Mouse (Mus musculus) adrenal gland, adult (tissue): Measurements from ENCODE around the gene Tmem218.
A peak's percentile ranks its signal among the peaks of the same experiment; 100 is the strongest.

Experiments used
- DNase-seq, 2 experiments: peaks; one replicate each; pipeline ENCODE4 v3.0.0; 2022 to 2023; ENCODE audit warnings: low spot score in 1 of 2; ENCODE audit not compliant: inconsistent age in 2 of 2

Tmem218 gene

GRCm38 (mm10) chr9:37230486-37231195 lies 22.6 kb downstream of the Tmem218 start:
- no peak for DNase-seq

- peak; percentile 30 to 38 for DNase-seq
These were observed 24.5 kb downstream of the Tmem218 start for GRCm38 (mm10) chr9:37232201-37233195.

DNA sequence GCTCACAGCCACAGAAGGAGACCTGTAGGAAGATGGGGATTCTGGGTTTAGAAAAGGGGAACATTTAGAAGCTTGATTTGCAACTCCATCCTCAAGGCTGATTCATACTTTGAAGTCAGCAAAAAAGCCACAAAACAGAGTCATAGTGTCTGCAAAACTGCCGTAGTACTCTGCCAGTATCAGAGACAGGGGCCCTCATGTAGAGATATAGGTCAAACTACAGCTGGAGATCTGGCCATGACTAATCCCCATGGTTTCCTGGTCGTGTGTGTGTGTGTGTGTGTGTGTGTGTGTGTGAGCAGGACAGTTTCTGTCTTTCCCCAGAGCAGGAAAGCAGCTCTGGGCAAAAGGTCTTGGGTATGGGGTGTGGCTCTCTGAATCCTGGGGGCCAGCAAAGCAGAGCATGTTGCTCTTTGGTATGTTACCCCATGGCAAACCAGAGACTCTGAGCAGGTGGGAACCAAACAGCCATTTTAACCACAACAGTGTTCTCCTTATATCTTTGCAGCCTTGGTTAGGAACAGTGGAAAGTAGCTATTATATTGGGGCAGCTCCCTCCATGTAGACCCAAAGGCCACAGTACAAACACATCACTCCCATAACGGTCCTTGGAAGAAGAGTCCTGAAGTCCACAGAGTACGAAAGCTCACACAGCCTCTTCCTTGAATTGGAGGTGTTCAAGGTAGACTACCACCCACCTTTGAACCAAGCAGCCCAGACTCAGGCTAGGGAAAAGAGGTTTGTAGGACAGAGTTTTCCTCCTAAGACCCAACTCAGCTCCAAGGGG lies 28.1 kb downstream of the Tmem218 start:
- DNase-seq, result peak; percentile 57 to 69

DNA sequence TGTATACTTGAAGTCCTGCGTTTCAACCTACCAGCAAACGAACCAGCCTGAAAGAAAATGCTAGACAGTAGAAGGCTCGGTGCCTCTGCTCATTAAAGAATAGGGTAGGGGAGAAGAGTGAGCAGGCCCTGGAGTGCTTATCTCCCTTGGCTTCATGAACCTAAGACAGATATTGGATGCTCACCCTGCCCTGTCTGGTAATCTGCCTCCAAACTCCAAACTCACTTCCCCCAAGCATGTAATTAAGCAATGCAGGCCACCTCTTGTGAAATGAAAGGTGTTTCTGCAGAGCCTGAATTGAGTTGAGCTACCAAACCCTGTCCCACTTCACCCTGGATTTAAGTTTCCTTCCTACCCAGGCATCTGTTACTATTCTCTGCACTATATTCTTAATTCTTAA lies 34.7 kb downstream of the Tmem218 start:
- DNase-seq, result no peak

GRCm38 (mm10) chr9:37244600-37244999 lies 36.6 kb downstream of the Tmem218 start:
- no peak for DNase-seq

GRCm38 (mm10) chr9:37245404-37245803 lies 37.4 kb downstream of the Tmem218 start:
- DNase-seq, result no peak

- DNase-seq, result peak in 1 of 2 experiments; percentile 13
These were observed 37.8 kb downstream of the Tmem218 start for GRCm38 (mm10) chr9:37245810-37246209.

GRCm38 (mm10) chr9:37247429-37247828 lies 39.4 kb downstream of the Tmem218 start:
- DNase-seq, result peak in 1 of 2 experiments; percentile 56

- peak in 1 of 2 experiments; percentile 21 for DNase-seq
These were observed 40.4 kb downstream of the Tmem218 start for GRCm38 (mm10) chr9:37248381-37248906.

DNA sequence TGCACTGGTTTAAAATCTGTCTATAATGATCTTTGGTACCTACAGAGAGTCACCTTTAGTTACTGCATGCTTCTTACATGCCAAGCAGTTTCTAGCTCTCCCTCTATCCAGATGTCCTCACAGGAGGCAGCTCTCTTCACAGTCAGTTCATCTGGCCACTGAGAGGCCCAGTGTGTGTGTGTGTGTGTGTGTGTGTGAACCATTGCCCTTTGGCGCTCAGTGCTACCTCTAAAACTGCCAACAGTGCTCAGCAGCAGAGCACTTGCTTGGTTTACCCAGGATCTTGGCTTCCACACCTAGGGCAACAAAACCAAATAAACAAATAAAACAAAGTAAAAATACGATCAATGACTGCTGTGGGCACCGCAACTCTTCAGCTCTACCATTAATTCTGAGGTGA lies 42.0 kb downstream of the Tmem218 start:
- peak in 1 of 2 experiments; percentile 14 for DNase-seq

DNA sequence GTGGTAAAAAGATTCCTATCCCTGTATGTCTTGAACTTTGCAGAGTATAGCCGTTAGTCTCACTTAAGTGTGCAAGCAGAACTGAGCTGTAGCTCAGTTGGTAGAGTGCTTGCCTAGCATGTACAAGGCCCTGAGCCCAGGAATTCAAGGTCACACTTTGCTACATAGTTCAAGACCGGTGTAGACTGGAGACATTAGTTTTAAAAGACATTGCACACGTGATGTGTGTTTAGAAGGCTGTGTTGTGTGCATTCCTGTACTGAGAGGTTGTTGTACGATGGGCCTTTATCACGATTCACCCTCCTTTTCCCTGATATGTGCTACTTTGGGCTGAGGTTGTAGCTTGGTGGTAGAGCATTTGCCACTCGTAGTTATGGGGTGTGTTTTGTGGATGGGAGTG lies 42.6 kb downstream of the Tmem218 start:
- peak in 1 of 2 experiments; percentile 53 for DNase-seq

- peak; percentile 54 to 82 for DNase-seq
These were observed 46.6 kb downstream of the Tmem218 start for GRCm38 (mm10) chr9:37254531-37255110.

DNA sequence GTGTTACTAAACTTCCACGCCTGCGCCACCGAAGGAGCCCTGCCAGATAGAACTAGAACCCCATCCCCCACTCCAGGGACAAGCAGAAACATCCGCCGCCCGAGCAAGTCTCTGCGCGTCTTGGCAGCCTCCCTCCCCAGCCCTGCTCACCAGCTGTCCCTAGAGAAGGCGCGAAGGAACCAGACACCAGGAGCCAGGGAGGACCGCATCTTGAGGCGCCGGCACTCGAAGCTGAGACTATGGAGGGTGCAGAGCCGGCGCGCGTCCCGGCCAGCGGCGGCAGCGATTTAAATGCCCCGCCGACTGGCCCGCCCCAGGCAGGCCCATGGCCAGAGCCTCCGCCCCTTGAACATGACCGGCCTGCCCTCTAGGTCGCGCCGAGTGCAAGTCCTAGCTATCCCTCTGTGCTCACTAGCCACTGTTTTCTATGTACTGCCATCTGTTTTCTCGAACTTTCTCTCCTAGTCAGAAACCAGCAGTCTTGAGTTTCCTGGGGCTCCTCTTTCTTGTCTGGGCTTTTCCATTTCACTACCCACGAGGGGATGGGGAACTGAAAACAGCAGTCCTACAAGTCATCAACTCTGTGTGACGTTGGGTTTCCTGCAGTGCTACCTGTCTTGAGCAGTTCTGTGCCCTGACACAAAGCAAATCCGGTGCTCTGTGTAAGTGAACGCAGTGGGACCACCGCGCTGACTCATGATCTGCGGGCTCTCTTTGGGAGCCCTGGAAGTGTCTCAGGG lies 47.3 kb downstream of the Tmem218 start, which contains the start of gene Slc37a2:
Gene Slc37a2, minus strand, starts transcription at position 590 of the 740 bp plus-strand sequence.
- peak; percentile 82 to 92 for DNase-seq

- DNase-seq, result peak; percentile 67 to 84
These were observed 47.8 kb downstream of the Tmem218 start for GRCm38 (mm10) chr9:37255889-37256225.

DNA sequence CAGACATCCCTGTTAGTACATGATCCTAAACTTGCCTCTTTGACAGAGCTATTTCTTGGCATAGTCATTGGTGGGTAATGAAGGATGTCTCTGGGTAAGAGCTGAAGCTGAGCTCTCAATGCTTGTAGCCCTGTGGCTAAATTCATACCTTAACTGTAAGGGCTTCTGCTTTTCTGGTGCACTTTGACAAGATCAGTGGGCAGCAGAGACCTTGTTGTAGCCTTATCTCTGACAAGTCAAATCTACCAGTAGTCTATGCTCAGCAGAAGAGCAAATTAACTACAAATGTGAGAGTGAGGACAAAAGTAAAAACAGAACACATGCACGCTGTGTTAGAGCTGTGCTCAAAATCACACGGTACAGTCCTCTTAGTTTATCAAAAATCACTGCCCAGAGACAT lies 58.6 kb downstream of the Tmem218 start:
- no peak for DNase-seq
